Mouse (Mus musculus) CH12.LX (cell line): ENCODE measurements at regions not wholly inside any gene's neighbourhood (a gene's known extent, or its start where the extent isn't known, plus 50 kb on each side); places are given as distances from the start of the nearest gene placed in this dataset.

Experiments
- MAFK ChIP-seq: IDR thresholded peaks from 2 replicates; pipeline ENCODE4 v1.6.1; 2011; ENCODE audit warnings: low read length, improper control_type of control experiment; ENCODE audit not compliant: insufficient replicate concordance
- UBTF ChIP-seq: IDR thresholded peaks from 2 replicates; pipeline ENCODE4 v1.6.1; 2012; ENCODE audit warnings: low read depth, mild to moderate bottlenecking, inconsistent platforms, low read length, improper control_type of control experiment, moderate library complexity

- TF ChIP-seq MAFK (no peak), UBTF (no peak)
Observed at GRCm38 (mm10) chr10:119110614-119111013, 129.2 kb downstream of the Cand1 start.
